Mouse (Mus musculus): ENCODE measurements around the gene Setd7. TPM values are rescaled to one million over a fixed set of nuclear protein-coding genes. Genes with fewer than 3 reads are reported as not detected.

Setd7 gene
- polyA plus RNA-seq, 1 experiment from 2014 or later = 0.48 TPM

- Histone ChIP-seq H3K4me2 (ENCODE audit: low read depth, low read length) (peak overlapping the region; percentile 81), H3K27me3 (ENCODE audit: insufficient read depth, low read length) (no peaks in the 10 kb centered on the region), H3K27ac (ENCODE audit: low read depth) (peak overlapping the region; percentile 82), H3K4me3 (ENCODE audit: low read depth, low read length) (peak overlapping the region; percentile 75), H3K9ac (replicated peaks) (peak overlapping the region; percentile 81), H3K36me3 (replicated peaks; ENCODE audit: insufficient read depth, low read length) (no peaks in the 10 kb centered on the region), H3K4me1 (ENCODE audit: insufficient read depth) (peaks cover 6% of the 10 kb centered on the region), H3K9me3 (ENCODE audit: low read length) (no peaks in the 10 kb centered on the region)
- ATAC-seq (peak; percentile 81), DNase-seq (peak; percentile 85)
- TF ChIP-seq CTCF (IDR thresholded peaks at IDR 0.05; ENCODE audit: low read depth) = no peak; the same call in 1 of the 2 replicates
- WGBS (ENCODE audit: insufficient replicate concordance) = under 1% methylated on average over 64 of the region's 80 CpGs
Observed at GRCm38 (mm10) chr3:51559594-51560450, 857 bp downstream of the Setd7 start.

GRCm38 (mm10) chr3:51555583-51555982 is 5.1 kb downstream of the Setd7 start:
- H3K4me1 ChIP-seq (ENCODE audit: insufficient read depth) = peaks cover 16% of the 10 kb centered on the region

DNA sequence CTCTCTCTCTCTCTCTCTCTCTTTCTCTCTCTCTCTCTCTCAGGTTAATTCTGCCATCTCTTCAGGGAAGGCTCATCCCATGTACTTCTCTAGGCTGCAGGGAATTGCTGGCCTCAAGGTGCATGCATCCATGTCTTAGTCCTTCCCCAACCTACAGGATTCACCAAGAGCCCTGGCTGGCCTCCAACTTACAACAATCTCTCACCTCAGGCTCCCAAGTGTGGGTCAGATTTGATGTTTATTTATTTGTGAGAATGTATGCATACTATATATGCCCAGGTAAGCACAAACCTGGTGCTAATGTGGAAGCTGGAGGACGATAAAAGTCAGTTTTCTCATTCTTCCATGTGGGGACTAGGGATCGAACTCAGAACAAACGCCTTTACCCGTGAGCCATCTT is 5.8 kb downstream of the Setd7 start:
- WGBS (ENCODE audit: insufficient replicate concordance) = 85% methylated on average over 4 of the region's 4 CpGs
- Histone ChIP-seq H3K4me2 (ENCODE audit: low read depth, low read length) (no peak overlapping the region), H3K36me3 (replicated peaks; ENCODE audit: insufficient read depth, low read length) (no peaks in the 10 kb centered on the region), H3K9me3 (ENCODE audit: low read length) (no peaks in the 10 kb centered on the region), H3K9ac (replicated peaks) (no peak overlapping the region), H3K27me3 (ENCODE audit: insufficient read depth, low read length) (no peaks in the 10 kb centered on the region), H3K27ac (ENCODE audit: low read depth) (no peak overlapping the region), H3K4me1 (ENCODE audit: insufficient read depth) (peaks cover 16% of the 10 kb centered on the region), H3K4me3 (ENCODE audit: low read depth, low read length) (no peak overlapping the region)
- TF ChIP-seq EP300 (IDR thresholded peaks at IDR 0.05; ENCODE audit: low read depth) = no peak
- no peak for TF ChIP-seq CTCF (IDR thresholded peaks at IDR 0.05; ENCODE audit: low read depth)
- DNase-seq (no peak), ATAC-seq (no peak)

More at GRCm38 (mm10) chr3:51555583-51555982, 5.1 kb downstream of the Setd7 start:
- DNase-seq = no peak
- TF ChIP-seq EP300 (IDR thresholded peaks at IDR 0.05; ENCODE audit: low read depth) (no peak), CTCF (IDR thresholded peaks at IDR 0.05; ENCODE audit: low read depth) (no peak)
- Histone ChIP-seq H3K27me3 (ENCODE audit: insufficient read depth, low read length) (no peaks in the 10 kb centered on the region), H3K36me3 (replicated peaks; ENCODE audit: insufficient read depth, low read length) (no peaks in the 10 kb centered on the region), H3K9ac (replicated peaks) (no peak overlapping the region), H3K9me3 (ENCODE audit: low read length) (no peaks in the 10 kb centered on the region), H3K27ac (ENCODE audit: low read depth) (no peak overlapping the region), H3K4me3 (ENCODE audit: low read depth, low read length) (no peak overlapping the region), H3K4me2 (ENCODE audit: low read depth, low read length) (no peak overlapping the region)
- no peak for ATAC-seq
- 85% methylated on average over 8 of the region's 8 CpGs for WGBS (ENCODE audit: insufficient replicate concordance)

- DNase-seq (no peak), ATAC-seq (no peak)
- H3K9ac ChIP-seq (replicated peaks) = no peak overlapping the region
- H3K27ac ChIP-seq (ENCODE audit: low read depth) = no peak overlapping the region
- WGBS (ENCODE audit: insufficient replicate concordance) = 56% methylated on average over 9 of the region's 9 CpGs
- H3K36me3 ChIP-seq (replicated peaks; ENCODE audit: insufficient read depth, low read length) = no peaks in the 10 kb centered on the region
- no peaks in the 10 kb centered on the region for H3K9me3 ChIP-seq (ENCODE audit: low read length)
- H3K4me2 ChIP-seq (ENCODE audit: low read depth, low read length) = no peak overlapping the region
- TF ChIP-seq EP300 (IDR thresholded peaks at IDR 0.05; ENCODE audit: low read depth) (no peak), CTCF (IDR thresholded peaks at IDR 0.05; ENCODE audit: low read depth) (no peak)
- peaks cover 16% of the 10 kb centered on the region for H3K4me1 ChIP-seq (ENCODE audit: insufficient read depth)
- no peaks in the 10 kb centered on the region for H3K27me3 ChIP-seq (ENCODE audit: insufficient read depth, low read length)
- H3K4me3 ChIP-seq (ENCODE audit: low read depth, low read length) = no peak overlapping the region
Observed at GRCm38 (mm10) chr3:51554067-51554466, 6.6 kb downstream of the Setd7 start.

DNA sequence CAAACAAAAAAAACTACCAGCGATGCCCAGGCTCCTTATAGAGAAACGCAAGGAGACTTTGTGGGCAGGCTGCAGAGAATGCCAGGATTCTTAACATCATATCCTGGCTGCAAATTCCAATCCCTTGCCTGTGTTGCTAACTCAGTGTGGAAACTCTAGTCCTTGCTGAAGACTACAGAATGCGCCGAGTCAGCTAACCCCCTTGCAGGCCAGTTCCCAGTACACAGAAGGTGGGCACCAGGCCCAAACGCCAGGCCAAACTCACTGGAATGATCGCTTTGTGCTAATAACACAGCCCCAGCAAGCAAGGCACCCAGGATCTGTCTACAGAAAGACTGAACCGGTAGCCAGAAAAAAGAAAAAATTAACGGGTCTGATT is 7.2 kb downstream of the Setd7 start:
- H3K9ac ChIP-seq (replicated peaks) = peak overlapping the region; percentile 53; the same call in 1 of the 2 replicates
- no peaks in the 10 kb centered on the region for H3K36me3 ChIP-seq (replicated peaks; ENCODE audit: insufficient read depth, low read length)
- no peaks in the 10 kb centered on the region for H3K9me3 ChIP-seq (ENCODE audit: low read length)
- DNase-seq (no peak), ATAC-seq (peak; percentile 35; the same call in 1 of the 2 replicates)
- 54% methylated on average over 8 of the region's 8 CpGs for WGBS (ENCODE audit: insufficient replicate concordance)
- H3K27ac ChIP-seq (ENCODE audit: low read depth) = 0 out of 2 replicates have a peak overlapping the region, but pooled peaks have one; percentile 55
- peak overlapping the region; percentile 46 for H3K4me3 ChIP-seq (ENCODE audit: low read depth, low read length)
- peaks cover 16% of the 10 kb centered on the region; the same call in 1 of the 2 replicates for H3K4me1 ChIP-seq (ENCODE audit: insufficient read depth)
- no peaks in the 10 kb centered on the region for H3K27me3 ChIP-seq (ENCODE audit: insufficient read depth, low read length)
- H3K4me2 ChIP-seq (ENCODE audit: low read depth, low read length) = peak overlapping the region; percentile 71
- no peak for TF ChIP-seq EP300 (IDR thresholded peaks at IDR 0.05; ENCODE audit: low read depth)

DNA sequence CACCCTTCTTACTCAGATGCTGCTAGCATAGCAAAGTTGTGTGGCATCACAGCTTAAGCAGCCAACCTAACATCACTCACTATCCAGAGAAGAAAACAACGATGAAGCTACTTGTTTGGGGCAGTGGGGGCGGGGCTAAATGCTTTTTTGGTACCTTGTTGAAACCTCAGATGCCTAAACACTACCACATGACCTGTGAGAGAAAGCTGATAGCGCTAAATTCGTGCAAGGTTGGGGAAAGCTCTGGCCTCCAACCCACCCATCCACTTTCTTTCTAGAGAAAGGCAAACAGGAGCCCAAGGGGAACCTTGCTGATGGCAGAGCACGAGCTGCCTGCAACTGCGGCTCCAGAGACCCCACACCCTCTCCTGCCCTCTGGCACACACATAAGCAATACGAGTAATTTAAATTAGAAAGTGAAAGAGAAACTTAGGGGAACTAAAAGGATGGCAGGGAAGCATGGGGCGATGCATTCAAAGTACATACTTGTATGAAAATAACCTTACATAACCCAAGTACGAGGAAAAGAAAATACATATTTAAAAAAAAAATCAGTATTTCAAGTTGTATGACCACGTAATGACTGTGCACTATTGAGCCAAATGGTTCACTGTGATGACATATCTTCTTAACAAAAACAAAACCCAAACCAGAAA is 7.7 kb downstream of the Setd7 start:
- peak; percentile 19 for DNase-seq
- no peaks in the 10 kb centered on the region for H3K36me3 ChIP-seq (replicated peaks; ENCODE audit: insufficient read depth, low read length)
- WGBS (ENCODE audit: insufficient replicate concordance) = 22% methylated on average over 10 of the region's 10 CpGs
- H3K4me2 ChIP-seq (ENCODE audit: low read depth, low read length) = peak overlapping the region; percentile 71
- TF ChIP-seq CTCF (IDR thresholded peaks at IDR 0.05; ENCODE audit: low read depth) (no peak), EP300 (IDR thresholded peaks at IDR 0.05; ENCODE audit: low read depth) (no peak)
- H3K9ac ChIP-seq (replicated peaks) = peak overlapping the region; percentile 53
- H3K27ac ChIP-seq (ENCODE audit: low read depth) = 0 out of 2 replicates have a peak overlapping the region, but pooled peaks have one; percentile 55
- 0 out of 2 replicates have a peak, but pooled peaks have one; percentile 17 for ATAC-seq
- peak overlapping the region; percentile 46 for H3K4me3 ChIP-seq (ENCODE audit: low read depth, low read length)
- no peaks in the 10 kb centered on the region for H3K27me3 ChIP-seq (ENCODE audit: insufficient read depth, low read length)
- peaks cover 16% of the 10 kb centered on the region; the same call in 1 of the 2 replicates for H3K4me1 ChIP-seq (ENCODE audit: insufficient read depth)
- H3K9me3 ChIP-seq (ENCODE audit: low read length) = no peaks in the 10 kb centered on the region

Data from liver, postnatal 0 days (tissue).